Mouse (Mus musculus) hindbrain, embryonic 15.5 days (tissue): ENCODE results near the gene Tespa1. TPM values are rescaled to one million over a fixed set of nuclear protein-coding genes. Genes with fewer than 3 reads are reported as not detected.
"Not testable (repeated sequence)": the region's sequence is repeated elsewhere in the genome, so short reads cannot be mapped to it uniquely, and the experiment has no call there.

Experiments used
- ATAC-seq: fragments of 200-750 bp; cut with Nextera tagmentation; 2 replicates; pipeline ENCODE4 v1.8.0; 2017; ENCODE audit warnings: low read depth, moderate number of reproducible peaks, moderate TSS enrichment; ENCODE audit not compliant: low FRiP score
- H3K27ac ChIP-seq: fragments of 300-500 bp; sonication (generic); replicated peaks from 2 replicates; pipeline ENCODE4 v1.5.1; 2015; ENCODE audit warnings: mild to moderate bottlenecking, inconsistent platforms
- H3K27me3 ChIP-seq: fragments of 300-500 bp; sonication (generic); 2 replicates; pipeline ENCODE4 v1.6.1; 2015; ENCODE audit warnings: control low read depth, inconsistent platforms
- H3K36me3 ChIP-seq: fragments of 300-500 bp; sonication (generic); 2 replicates; pipeline ENCODE4 v1.6.1; 2015; ENCODE audit warnings: control low read depth, inconsistent platforms
- H3K4me1 ChIP-seq: fragments of 300-500 bp; sonication (generic); replicated peaks from 2 replicates; pipeline ENCODE4 v1.6.1; 2015; ENCODE audit warnings: control low read depth, inconsistent platforms
- H3K4me2 ChIP-seq: fragments of 300-500 bp; sonication (generic); 2 replicates; pipeline ENCODE4 v1.6.1; 2015; ENCODE audit warnings: moderate library complexity, mild to moderate bottlenecking, inconsistent platforms
- H3K4me3 ChIP-seq: fragments of 300-500 bp; sonication (generic); 2 replicates; pipeline ENCODE4 v1.5.1; 2015; ENCODE audit warnings: mild to moderate bottlenecking, inconsistent platforms
- H3K9ac ChIP-seq: fragments of 300-500 bp; sonication (generic); 2 replicates; pipeline ENCODE4 v1.6.1; 2015; ENCODE audit warnings: inconsistent platforms
- H3K9me3 ChIP-seq: fragments of 300-500 bp; sonication (generic); 2 replicates; pipeline ENCODE4 v1.6.1; 2016; ENCODE audit warnings: control low read depth, inconsistent platforms
- WGBS: fragments of 180-500 bp; shearing (Covaris S2); methylation state at CpG from one replicate; pipeline ENCODE4 v1.1.7; 2015; 5-methylcytosine and 5-hydroxymethylcytosine counted together
- polyA plus RNA-seq: library from polyadenylated mRNA; unstranded; fragments of >200 nt; fragmentation: Nextera tagmentation; extraction: Ambion mirVana; gene quantifications from 2 replicates; pipeline ENCODE4 v1.2.1, GENCODE M21; 2015

The Tespa1 gene
- polyA plus RNA-seq, 1 experiment from 2014 or later = 0.09 TPM

DNA sequence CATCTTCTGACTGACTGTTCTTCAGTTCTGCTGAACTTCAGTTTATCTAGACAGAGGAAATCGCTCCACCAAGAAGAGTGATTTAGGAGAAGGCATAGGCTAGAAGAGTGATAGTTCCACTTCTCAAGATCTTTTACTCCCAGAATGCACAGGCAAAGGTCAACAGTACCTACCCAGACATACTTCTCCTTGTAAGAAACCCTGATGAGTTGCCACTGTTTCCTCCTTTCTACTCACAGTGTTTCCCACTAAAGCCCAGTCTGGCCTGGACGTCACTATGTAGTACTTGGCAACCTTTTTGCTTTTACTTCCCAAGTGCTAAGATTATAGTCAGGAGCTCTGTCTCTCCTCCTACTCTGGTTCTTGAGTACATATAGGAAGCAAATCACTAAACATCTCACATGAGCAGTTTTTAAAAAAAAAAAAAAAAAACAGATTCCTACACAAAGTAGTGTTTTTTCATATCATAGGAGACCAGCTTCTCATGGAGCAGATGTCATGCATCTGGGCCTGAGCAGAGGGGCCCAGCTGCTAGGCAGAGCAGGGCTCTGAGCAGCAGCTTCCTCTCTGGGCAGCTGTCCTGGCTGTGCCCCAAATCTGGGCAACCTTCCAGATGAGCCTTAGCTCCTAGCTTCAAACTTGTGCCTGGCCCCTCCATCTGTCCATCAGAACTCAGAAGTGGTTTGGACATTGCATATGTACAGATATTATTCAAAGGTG is 8.4 kb upstream of the Tespa1 start:
- 77% methylated on average over 2 of the region's 2 CpGs for WGBS

DNA sequence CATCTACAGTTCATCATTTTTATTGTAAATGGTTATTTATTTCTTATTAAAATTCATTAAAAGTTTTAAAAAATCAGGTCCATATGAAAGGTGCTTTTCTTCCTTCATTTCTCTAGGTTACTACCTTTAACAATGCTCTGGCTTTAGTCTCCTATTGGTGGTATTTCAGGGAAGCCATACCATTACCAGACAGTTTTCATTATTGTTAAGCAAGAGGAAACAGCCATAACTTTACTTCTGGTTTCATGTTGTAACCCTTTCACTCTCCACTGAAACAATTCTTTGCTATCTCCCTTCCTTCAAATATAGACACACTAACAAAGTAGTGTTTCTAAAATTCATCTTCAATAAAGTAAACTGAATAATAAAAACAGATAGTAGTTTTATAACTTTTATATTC is 6.8 kb upstream of the Tespa1 start:
- no peaks in the 10 kb centered on the region for H3K4me1 ChIP-seq
- no peak overlapping the region for H3K4me3 ChIP-seq
- H3K9me3 ChIP-seq = no peaks in the 10 kb centered on the region
- H3K27me3 ChIP-seq = no peaks in the 10 kb centered on the region
- no peak overlapping the region for H3K4me2 ChIP-seq
- ATAC-seq = no peak
- no peak overlapping the region for H3K27ac ChIP-seq
- H3K36me3 ChIP-seq = no peaks in the 10 kb centered on the region
- no peak overlapping the region for H3K9ac ChIP-seq

More for the DNA sequence above, 8.4 kb upstream of the Tespa1 start:
- H3K4me1 ChIP-seq = no peaks in the 10 kb centered on the region
- no peaks in the 10 kb centered on the region for H3K36me3 ChIP-seq
- H3K9ac ChIP-seq = no peak overlapping the region
- H3K4me2 ChIP-seq = no peak overlapping the region
- no peaks in the 10 kb centered on the region for H3K9me3 ChIP-seq
- no peak overlapping the region for H3K4me3 ChIP-seq
- no peaks in the 10 kb centered on the region for H3K27me3 ChIP-seq
- ATAC-seq = no peak
- no peak overlapping the region for H3K27ac ChIP-seq

DNA sequence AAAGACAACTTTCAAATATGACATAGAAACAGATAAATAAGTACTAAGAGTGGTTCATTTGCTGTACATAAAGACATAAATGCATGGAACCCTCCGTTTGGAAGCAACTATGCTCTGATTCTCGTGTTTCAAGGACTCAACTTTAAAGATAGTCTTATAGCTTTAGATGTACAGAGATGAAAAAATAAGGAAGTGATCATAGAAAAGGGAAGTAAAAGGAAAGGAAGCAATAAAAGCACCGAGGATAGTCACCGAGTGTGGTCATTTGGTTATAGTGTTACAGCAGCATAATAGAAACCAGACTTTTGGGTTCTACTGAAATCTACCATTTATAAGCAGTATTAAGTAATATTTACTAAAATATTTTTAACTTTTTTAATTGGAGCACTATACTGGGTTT is 4.0 kb upstream of the Tespa1 start:
- Histone ChIP-seq H3K9ac (no peak overlapping the region), H3K4me1 (no peaks in the 10 kb centered on the region), H3K4me3 (no peak overlapping the region), H3K4me2 (no peak overlapping the region), H3K9me3 (no peaks in the 10 kb centered on the region), H3K36me3 (no peaks in the 10 kb centered on the region), H3K27ac (no peak overlapping the region), H3K27me3 (no peaks in the 10 kb centered on the region)
- no peak for ATAC-seq
- WGBS = 86% methylated on average over 4 of the region's 4 CpGs

- H3K9ac ChIP-seq = no peak overlapping the region
- no peak overlapping the region for H3K4me3 ChIP-seq
- no peak overlapping the region for H3K4me2 ChIP-seq
- H3K27me3 ChIP-seq = no peaks in the 10 kb centered on the region
- 92% methylated on average over 2 of the region's 2 CpGs for WGBS
- no peaks in the 10 kb centered on the region for H3K4me1 ChIP-seq
- H3K27ac ChIP-seq = no peak overlapping the region
- no peak for ATAC-seq
- H3K36me3 ChIP-seq = no peaks in the 10 kb centered on the region
- no peaks in the 10 kb centered on the region for H3K9me3 ChIP-seq
Measured at GRCm38 (mm10) chr10:130320715-130321114, 2.0 kb upstream of the Tespa1 start.

DNA sequence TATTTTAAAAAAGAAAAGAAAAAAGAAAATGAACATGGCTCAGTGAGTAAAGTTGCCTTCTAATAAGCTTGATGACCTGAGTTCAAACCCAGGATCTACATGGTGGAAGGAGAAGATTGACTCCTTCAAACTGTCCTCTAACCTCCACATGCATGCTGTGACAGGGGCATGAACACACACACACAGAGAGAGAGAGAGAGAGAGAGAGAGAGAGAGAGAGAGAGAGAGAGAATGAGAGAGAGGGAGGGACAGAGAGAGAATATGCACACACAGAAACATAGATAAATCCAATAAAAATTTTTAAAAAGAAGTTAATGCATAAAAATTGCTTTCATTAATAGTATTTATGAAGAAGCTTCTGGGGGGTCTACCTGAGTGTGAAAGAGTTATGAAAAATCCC is 608 bp upstream of the Tespa1 start:
- Histone ChIP-seq H3K4me1 (no peaks in the 10 kb centered on the region), H3K4me3 (no peak overlapping the region), H3K9ac (no peak overlapping the region), H3K27me3 (no peaks in the 10 kb centered on the region), H3K36me3 (no peaks in the 10 kb centered on the region), H3K4me2 (no peak overlapping the region), H3K27ac (no peak overlapping the region), H3K9me3 (no peaks in the 10 kb centered on the region)
- no peak for ATAC-seq

- no peak overlapping the region for H3K27ac ChIP-seq
- WGBS = 95% methylated on average over 4 of the region's 4 CpGs
- H3K4me2 ChIP-seq = no peak overlapping the region
- ATAC-seq = no peak
- H3K9me3 ChIP-seq = no peaks in the 10 kb centered on the region
- no peak overlapping the region for H3K9ac ChIP-seq
- no peaks in the 10 kb centered on the region for H3K27me3 ChIP-seq
- H3K36me3 ChIP-seq = no peaks in the 10 kb centered on the region
- H3K4me1 ChIP-seq = no peaks in the 10 kb centered on the region
- no peak overlapping the region for H3K4me3 ChIP-seq
Measured at GRCm38 (mm10) chr10:130324243-130324642, 1.6 kb downstream of the Tespa1 start.

DNA sequence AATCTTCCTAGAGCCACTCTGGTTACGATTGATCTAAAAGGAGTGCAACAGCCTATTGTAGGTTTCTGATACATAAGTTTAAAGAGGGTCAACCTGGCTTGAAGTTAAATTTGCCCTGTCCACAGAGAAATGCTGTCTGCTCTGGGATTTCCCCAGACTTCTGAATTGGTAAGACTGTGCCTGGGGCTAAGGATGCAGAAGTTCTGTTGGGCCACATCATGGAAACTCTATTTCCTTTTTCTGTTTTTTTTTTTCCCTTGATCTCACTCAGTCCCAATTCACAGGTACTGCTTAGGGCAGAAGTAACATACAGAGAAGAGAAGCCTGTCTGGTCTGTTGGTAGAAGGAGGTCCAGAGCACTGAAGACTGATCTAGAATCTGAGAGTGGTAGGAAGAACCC is 8.0 kb downstream of the Tespa1 start:
- H3K9ac ChIP-seq = no peak overlapping the region
- H3K4me3 ChIP-seq = no peak overlapping the region
- H3K4me2 ChIP-seq = no peak overlapping the region
- no peaks in the 10 kb centered on the region for H3K27me3 ChIP-seq
- WGBS = 94% methylated on average over 1 of the region's 1 CpGs
- H3K36me3 ChIP-seq = no peaks in the 10 kb centered on the region
- no peak overlapping the region for H3K27ac ChIP-seq
- H3K4me1 ChIP-seq = no peaks in the 10 kb centered on the region
- H3K9me3 ChIP-seq = no peaks in the 10 kb centered on the region
- no peak for ATAC-seq

- H3K4me2 ChIP-seq = no peak overlapping the region
- no peak overlapping the region for H3K9ac ChIP-seq
- no peaks in the 10 kb centered on the region for H3K36me3 ChIP-seq
- H3K4me3 ChIP-seq = no peak overlapping the region
- no peaks in the 10 kb centered on the region for H3K9me3 ChIP-seq
- H3K27me3 ChIP-seq = no peaks in the 10 kb centered on the region
- no peak overlapping the region for H3K27ac ChIP-seq
- H3K4me1 ChIP-seq = no peaks in the 10 kb centered on the region
- ATAC-seq = no peak
- WGBS = 86% methylated on average over 1 of the region's 1 CpGs
Measured at GRCm38 (mm10) chr10:130336385-130336784, 13.7 kb downstream of the Tespa1 start.

GRCm38 (mm10) chr10:130337581-130337980 is 14.9 kb downstream of the Tespa1 start:
- Histone ChIP-seq H3K4me3 (no peak overlapping the region), H3K9ac (no peak overlapping the region), H3K4me1 (no peaks in the 10 kb centered on the region), H3K4me2 (no peak overlapping the region), H3K27ac (no peak overlapping the region), H3K9me3 (no peaks in the 10 kb centered on the region), H3K27me3 (no peaks in the 10 kb centered on the region), H3K36me3 (no peaks in the 10 kb centered on the region)
- ATAC-seq = no peak
- WGBS = 72% methylated on average over 2 of the region's 2 CpGs

GRCm38 (mm10) chr10:130340050-130340449 is 17.4 kb downstream of the Tespa1 start:
- not testable (repeated sequence) for H3K4me1 ChIP-seq, H3K4me2 ChIP-seq, H3K9me3 ChIP-seq, H3K27ac ChIP-seq, H3K9ac ChIP-seq, H3K36me3 ChIP-seq, ATAC-seq, H3K27me3 ChIP-seq, H3K4me3 ChIP-seq
- 89% methylated on average over 4 of the region's 4 CpGs for WGBS

- H3K4me3 ChIP-seq = no peak overlapping the region
- H3K36me3 ChIP-seq = no peaks in the 10 kb centered on the region
- no peaks in the 10 kb centered on the region for H3K4me1 ChIP-seq
- ATAC-seq = no peak
- H3K9me3 ChIP-seq = no peaks in the 10 kb centered on the region
- no peak overlapping the region for H3K27ac ChIP-seq
- H3K9ac ChIP-seq = no peak overlapping the region
- H3K27me3 ChIP-seq = no peaks in the 10 kb centered on the region
- WGBS = 90% methylated on average over 1 of the region's 1 CpGs
- no peak overlapping the region for H3K4me2 ChIP-seq
Measured at GRCm38 (mm10) chr10:130344056-130344455, 21.4 kb downstream of the Tespa1 start.

- Histone ChIP-seq H3K36me3 (no peaks in the 10 kb centered on the region), H3K4me1 (no peaks in the 10 kb centered on the region), H3K9ac (no peak overlapping the region), H3K4me2 (no peak overlapping the region), H3K4me3 (no peak overlapping the region), H3K9me3 (no peaks in the 10 kb centered on the region), H3K27ac (no peak overlapping the region), H3K27me3 (no peaks in the 10 kb centered on the region)
- WGBS = 63% methylated on average over 2 of the region's 2 CpGs
- ATAC-seq = peak; percentile 86
Measured at GRCm38 (mm10) chr10:130363438-130364164, 40.9 kb downstream of the Tespa1 start.

GRCm38 (mm10) chr10:130364766-130365165 is 42.1 kb downstream of the Tespa1 start:
- H3K4me2 ChIP-seq = no peak overlapping the region
- H3K27ac ChIP-seq = no peak overlapping the region
- H3K36me3 ChIP-seq = no peaks in the 10 kb centered on the region
- H3K27me3 ChIP-seq = no peaks in the 10 kb centered on the region
- no peak overlapping the region for H3K9ac ChIP-seq
- ATAC-seq = no peak
- H3K4me3 ChIP-seq = no peak overlapping the region
- H3K9me3 ChIP-seq = no peaks in the 10 kb centered on the region
- no peaks in the 10 kb centered on the region for H3K4me1 ChIP-seq
